Comparison of ENCODE assay signal across 10 mouse cellular contexts in genomic region chr3:82406336-82406735, GRCm38 (mm10). TPM values are rescaled to one million over a fixed set of nuclear protein-coding genes. Genes with fewer than 3 reads are reported as not detected.
A peak's percentile ranks its signal among the peaks of the same experiment; 100 is the strongest.
DNase-seq lines count a peak whose midpoint lies in the region; TF ChIP-seq lines count a peak whose summit lies in the region.
"Had no signal": no experiment of that assay in that cellular context is flagged by ENCODE, and none has a peak within 500 bp of the region (broad histone marks: within the 10 kb centered on the region; RNA-seq: fewer than 3 reads in every experiment).

No protein-coding gene starts in this region.

- H3K27ac ChIP-seq in gastrocnemius, adult 2 months, result no peak overlapping the region

- no peak overlapping the region for H3K4me3 ChIP-seq in gastrocnemius, adult 2 months

- DNase-seq in brain, embryonic 18.5 days (ENCODE audit: low read depth, low spot score), result peak; percentile 80
- peak; percentile 97 for DNase-seq in cerebellum, adult 9-11 months
- DNase-seq in layer of hippocampus, adult 11-12 months (ENCODE audit: low spot score), result peak; percentile 74
- peak; percentile 66 for DNase-seq in left cerebral cortex, postnatal 36 days (ENCODE audit: low spot score in 2 of 2)
- no peak for DNase-seq in kidney, postnatal 10 days
- DNase-seq in urinary bladder, adult 2 months (ENCODE audit: low spot score), result no peak
- no peak for DNase-seq in gastrocnemius, adult 2 months
- DNase-seq in lung, postnatal 36 days, result no peak
- DNase-seq: gastrocnemius, postnatal 10 days had no signal

- TF ChIP-seq CTCF in gastrocnemius, adult 2 months (IDR thresholded peaks at IDR 0.05), result no peak

- intact Hi-C loops in left cerebral cortex, postnatal 36 days (cut with DNase I), result loop anchor here (2.0 to 5.0 kb wide), 3 partner anchors 141 to 444 kb away; partner anchors contain the start of gene Npy2r
- intact Hi-C loops in gastrocnemius, adult 2 months (cut with DNase I), result no loop called here

RNA-seq across cellular contexts. Expression of gene Map9, which starts 48.5 kb away (rescaled TPM):
- 100 to 1,000 TPM in 1 of 2 experiments, 10 to 100 TPM in 1; 89.1 to 105 TPM for total RNA-seq in left cerebral cortex, postnatal 36 days (2021)
- 2.4 and 2.5 TPM in 2 replicates for polyA plus RNA-seq in urinary bladder, adult 2 months (2012; rRNA removed)
- 1 to 10 TPM; 1.8 to 2.7 TPM for total RNA-seq in gastrocnemius, adult 2 months (2021)
- total RNA-seq: monocyte, adult 5-6 weeks had no signal

Comparison
In these comparisons a context has a peak if more than half of its experiments do, and no peak if none do; other contexts are left out.
1. DNase-seq: peak in brain, embryonic 18.5 days (single experiment), cerebellum, adult 9-11 months (single experiment), layer of hippocampus, adult 11-12 months (single experiment) and left cerebral cortex, postnatal 36 days (2 of 2); none in kidney, postnatal 10 days (single experiment), urinary bladder, adult 2 months (single experiment), gastrocnemius, adult 2 months (single experiment) and lung, postnatal 36 days (single experiment).
2. RNA of gene Map9, which starts 48.5 kb away (total RNA-seq): 89.1 to 105 TPM in left cerebral cortex, postnatal 36 days; 1.8 to 2.7 TPM in gastrocnemius, adult 2 months; every median in the first group is over 10 times any median in the second.